Mouse (Mus musculus): ENCODE results near the gene Dpm2.

Dpm2 gene

GRCm38 (mm10) chr2:32570698-32571494 is at the start of gene Dpm2:
TSS of gene Dpm2 (plus strand) at chr2:32570858.
- DNase-seq (ENCODE audit: low read depth, low spot score): peak; percentile 95

GRCm38 (mm10) chr2:32524536-32525031 is 46.1 kb upstream of the Dpm2 start:
- DNase-seq (ENCODE audit: low read depth, low spot score): no peak

- no peak for DNase-seq (ENCODE audit: low read depth, low spot score)
Measured at GRCm38 (mm10) chr2:32525816-32526215, 44.8 kb upstream of the Dpm2 start.

GRCm38 (mm10) chr2:32527468-32527966 is 43.1 kb upstream of the Dpm2 start:
- no peak for DNase-seq (ENCODE audit: low read depth, low spot score)

GRCm38 (mm10) chr2:32528326-32528725 is 42.3 kb upstream of the Dpm2 start:
- no peak for DNase-seq (ENCODE audit: low read depth, low spot score)

- DNase-seq (ENCODE audit: low read depth, low spot score): no peak
Measured at GRCm38 (mm10) chr2:32530479-32530878, 40.2 kb upstream of the Dpm2 start.

- no peak for DNase-seq (ENCODE audit: low read depth, low spot score)
Measured at GRCm38 (mm10) chr2:32533163-32533562, 37.5 kb upstream of the Dpm2 start.

GRCm38 (mm10) chr2:32534061-32534732 is 36.5 kb upstream of the Dpm2 start:
- DNase-seq (ENCODE audit: low read depth, low spot score): peak; percentile 59

- peak; percentile 95 for DNase-seq (ENCODE audit: low read depth, low spot score)
Measured at GRCm38 (mm10) chr2:32534733-32535471, 35.8 kb upstream of the Dpm2 start, which contains the start of gene Fam102a. TSS of gene Fam102a (plus strand) at chr2:32535332.

GRCm38 (mm10) chr2:32535501-32535991 is 35.1 kb upstream of the Dpm2 start:
- no peak for DNase-seq (ENCODE audit: low read depth, low spot score)

- no peak for DNase-seq (ENCODE audit: low read depth, low spot score)
Measured at GRCm38 (mm10) chr2:32536086-32536633, 34.5 kb upstream of the Dpm2 start.

- peak; percentile 70 for DNase-seq (ENCODE audit: low read depth, low spot score)
Measured at GRCm38 (mm10) chr2:32536634-32537359, 33.9 kb upstream of the Dpm2 start.

- DNase-seq (ENCODE audit: low read depth, low spot score): no peak
Measured at GRCm38 (mm10) chr2:32537360-32537905, 33.2 kb upstream of the Dpm2 start.

- no peak for DNase-seq (ENCODE audit: low read depth, low spot score)
Measured at GRCm38 (mm10) chr2:32537941-32538340, 32.7 kb upstream of the Dpm2 start.

GRCm38 (mm10) chr2:32538461-32538860 is 32.2 kb upstream of the Dpm2 start:
- DNase-seq (ENCODE audit: low read depth, low spot score): peak; percentile 47

- DNase-seq (ENCODE audit: low read depth, low spot score): peak; percentile 46
Measured at GRCm38 (mm10) chr2:32539452-32539981, 31.1 kb upstream of the Dpm2 start.

GRCm38 (mm10) chr2:32541333-32541908 is 29.2 kb upstream of the Dpm2 start:
- no peak for DNase-seq (ENCODE audit: low read depth, low spot score)

- no peak for DNase-seq (ENCODE audit: low read depth, low spot score)
Measured at GRCm38 (mm10) chr2:32541986-32542573, 28.6 kb upstream of the Dpm2 start.

GRCm38 (mm10) chr2:32543031-32543449 is 27.6 kb upstream of the Dpm2 start:
- no peak for DNase-seq (ENCODE audit: low read depth, low spot score)
